Mouse (Mus musculus) cerebellum, adult 11 months (tissue): ENCODE data around the gene Prpf8.
"Not testable (repeated sequence)": the region's sequence is repeated elsewhere in the genome, so short reads cannot be mapped to it uniquely, and the experiment has no call there.

Experiments
- DNase-seq: peaks from one replicate; pipeline ENCODE4 v3.0.0; 2022

The Prpf8 gene

DNA sequence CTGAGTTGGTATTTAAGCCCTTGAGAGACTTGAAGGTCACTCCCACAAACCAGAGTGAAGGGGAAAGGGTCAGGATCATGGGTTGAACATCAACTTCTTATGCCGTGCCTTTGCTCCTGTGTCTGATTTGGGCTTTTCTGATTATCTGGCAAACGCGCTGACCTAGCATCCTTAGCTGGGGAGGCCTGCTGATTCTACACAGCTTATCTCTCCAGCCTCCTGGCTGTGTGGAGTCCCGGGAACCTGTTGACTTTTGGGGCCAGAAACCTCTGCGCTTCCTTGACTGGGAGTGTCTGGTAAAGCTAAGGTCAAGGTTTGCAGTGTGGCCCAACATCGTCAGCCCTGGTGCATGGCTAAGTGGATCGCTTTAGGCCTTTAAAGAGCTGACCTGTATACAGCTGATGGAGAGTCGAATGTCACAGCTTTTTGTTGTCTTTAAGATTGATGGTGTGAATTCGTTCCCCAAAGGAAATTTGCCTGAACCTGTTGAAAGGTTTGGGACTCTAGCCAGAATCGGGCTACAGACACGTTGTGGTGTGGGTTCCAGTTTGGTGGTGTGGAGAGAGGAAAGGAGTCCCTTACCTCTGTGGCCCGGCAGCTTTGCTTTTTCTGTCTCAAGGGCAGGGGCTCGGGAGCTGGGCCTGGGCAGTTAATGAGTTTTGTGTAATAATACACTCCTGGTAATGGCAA lies 48.6 kb downstream of the Prpf8 start:
- DNase-seq = no peak

DNA sequence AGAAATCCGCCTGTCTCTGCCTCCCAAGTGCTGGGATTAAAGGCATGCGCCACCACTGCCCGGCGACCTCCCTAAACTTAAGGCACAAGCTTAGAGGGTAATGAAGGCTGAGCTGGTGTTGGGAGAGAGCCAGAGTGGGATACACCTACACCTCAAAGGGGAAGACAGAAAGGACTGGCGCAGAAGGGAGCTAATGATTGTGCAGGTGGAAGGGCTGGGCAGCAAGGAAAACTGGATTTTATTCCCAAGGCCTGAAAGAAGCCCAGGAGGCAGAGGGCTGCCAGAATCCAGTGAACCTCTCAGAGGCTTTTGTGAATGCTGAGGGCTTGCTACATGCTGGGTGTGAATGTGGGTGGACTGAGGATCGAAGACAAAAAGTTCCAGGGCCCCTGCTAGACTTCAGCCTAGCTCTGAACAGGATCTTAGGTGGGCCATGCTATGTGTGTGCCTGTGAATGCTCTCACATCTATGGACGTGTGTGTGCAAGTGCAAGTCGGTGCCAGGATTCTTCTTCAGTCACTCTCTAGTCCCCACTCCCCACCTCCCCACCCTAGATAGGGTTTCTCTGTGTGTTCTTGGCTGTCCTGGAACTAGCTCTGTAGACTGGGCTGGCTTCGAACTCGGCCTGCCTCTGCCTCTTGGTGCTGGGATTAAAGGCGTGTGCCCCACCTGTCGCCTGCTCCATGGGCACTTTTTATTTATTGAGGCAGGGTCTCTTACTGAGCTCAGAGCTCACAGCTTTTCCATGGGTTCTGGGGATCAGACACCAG lies 49.8 kb downstream of the Prpf8 start:
- no peak for DNase-seq

DNA sequence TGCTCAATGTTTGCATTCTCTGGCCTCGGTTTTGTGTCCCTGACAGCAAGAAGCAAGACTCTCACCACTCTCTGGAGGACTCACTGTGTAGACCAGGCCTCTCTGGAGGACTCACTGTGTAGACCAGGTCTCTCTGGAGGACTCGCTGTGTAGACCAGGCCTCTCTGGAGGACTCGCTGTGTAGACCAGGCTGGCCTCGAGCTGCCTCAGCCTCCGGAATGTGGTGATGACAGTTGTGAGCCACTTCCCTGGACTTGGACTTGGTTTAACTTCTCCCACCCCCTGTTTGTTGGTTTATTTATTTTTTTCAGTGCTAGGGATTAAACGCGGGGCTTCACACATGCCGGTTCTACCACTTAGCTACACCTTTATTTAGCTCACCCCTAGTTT lies 50.4 kb downstream of the Prpf8 start:
- no peak for DNase-seq

DNA sequence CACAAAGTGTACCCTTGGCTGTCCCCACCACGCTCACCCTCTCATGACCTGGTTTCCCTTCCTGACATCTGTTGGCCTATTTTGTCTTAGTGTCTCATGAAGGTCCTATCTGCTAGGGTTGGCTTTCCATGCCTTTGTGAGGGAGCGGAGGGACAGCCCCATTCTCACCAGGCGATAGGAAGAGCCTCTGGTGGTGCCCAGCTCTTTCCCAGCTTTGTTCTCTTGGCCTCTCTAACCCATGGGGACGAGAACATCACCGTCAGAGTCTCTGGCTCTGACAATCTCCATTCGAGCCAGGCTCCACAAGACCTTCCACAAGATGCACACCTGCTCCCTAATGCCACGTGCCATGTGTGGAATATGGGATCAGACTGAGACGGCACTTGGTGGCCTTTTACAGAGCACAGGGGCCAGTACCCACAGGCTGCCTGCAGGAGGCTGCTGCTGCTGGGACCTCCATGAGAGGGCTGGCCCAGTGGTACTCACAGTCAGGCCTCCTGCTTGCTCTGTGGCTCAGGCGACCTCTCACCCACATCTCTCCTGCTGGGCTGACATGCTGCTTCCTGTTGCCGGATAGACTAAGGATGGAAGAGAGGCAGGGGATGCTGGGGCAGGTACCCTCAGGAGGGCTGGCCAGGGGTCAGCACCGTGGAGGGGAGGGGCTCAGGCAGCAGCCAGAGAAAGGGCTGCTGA lies 51.0 kb downstream of the Prpf8 start:
- no peak for DNase-seq

DNA sequence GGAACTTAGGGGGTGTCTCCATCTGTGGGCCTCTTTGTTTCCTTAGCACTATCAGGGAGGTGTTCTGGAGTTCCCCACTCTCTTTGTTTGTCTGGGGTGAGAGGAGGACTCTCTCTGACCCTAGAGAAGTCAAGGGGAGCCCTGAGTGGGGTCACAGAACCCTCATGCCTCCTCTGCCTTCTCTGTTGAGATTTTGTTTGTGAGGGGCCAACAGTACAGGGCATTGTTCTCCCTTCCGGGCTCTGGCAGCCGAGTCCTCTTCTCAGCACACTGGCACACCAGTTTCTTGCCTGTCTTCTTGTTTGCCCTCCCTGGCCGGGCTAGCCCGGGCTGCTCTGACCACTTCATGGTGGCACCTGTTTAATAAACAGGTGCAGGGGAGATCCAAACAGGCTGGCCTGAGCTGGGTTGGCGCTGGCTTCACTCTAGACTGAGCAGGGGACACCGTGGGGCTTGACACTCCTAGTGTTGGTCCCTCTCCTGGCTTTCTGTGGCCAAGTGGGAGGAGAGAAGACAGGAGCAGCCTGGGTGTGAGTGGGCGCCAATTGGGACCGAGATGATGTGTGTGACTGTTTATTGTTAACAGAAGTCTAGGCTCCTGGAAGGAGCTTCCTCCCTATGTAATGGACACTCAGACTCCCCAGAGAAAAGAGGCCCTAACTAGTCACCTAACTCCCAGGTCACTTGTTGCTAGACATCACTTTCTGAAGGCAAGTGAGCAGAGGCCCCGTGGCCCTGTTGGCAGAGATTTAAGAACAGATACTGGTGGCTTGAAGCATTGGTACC lies 51.8 kb downstream of the Prpf8 start:
- no peak for DNase-seq

DNA sequence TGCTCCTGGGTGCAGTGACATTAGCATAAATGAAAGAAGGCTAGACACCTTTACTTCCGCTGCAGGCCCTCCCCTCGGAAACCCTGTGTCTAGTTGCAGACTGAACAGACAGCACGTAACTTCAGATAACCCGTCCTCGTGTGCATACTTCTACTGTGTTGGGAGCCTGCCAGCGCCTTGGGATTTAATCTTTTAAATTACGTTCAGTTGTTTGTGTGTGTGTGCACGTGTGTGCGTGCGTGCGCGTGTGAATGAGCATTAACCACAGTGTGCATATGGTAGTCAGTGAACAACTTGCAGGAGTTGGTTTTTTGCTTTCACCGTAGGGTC lies 52.3 kb downstream of the Prpf8 start:
- no peak for DNase-seq

DNA sequence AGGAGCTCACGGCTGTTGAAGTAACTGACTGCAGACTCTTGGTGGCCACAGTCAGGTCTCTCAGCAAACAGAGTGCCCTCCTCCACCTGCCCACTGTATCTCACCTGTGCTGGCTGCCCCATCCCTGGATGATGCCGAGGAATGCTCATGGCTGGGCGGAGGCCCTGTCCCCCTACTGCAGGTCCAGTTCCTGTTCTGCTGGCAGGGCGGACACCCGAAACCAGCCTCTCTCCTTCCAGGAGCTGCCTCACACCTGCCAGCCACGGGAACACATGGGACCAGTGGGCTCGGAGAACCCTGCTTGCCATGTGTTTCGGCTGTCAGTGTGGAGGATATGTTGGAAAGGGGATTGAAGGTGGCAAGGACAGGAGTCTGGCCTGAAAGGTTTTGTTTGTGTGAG lies 53.6 kb downstream of the Prpf8 start:
- no peak for DNase-seq

DNA sequence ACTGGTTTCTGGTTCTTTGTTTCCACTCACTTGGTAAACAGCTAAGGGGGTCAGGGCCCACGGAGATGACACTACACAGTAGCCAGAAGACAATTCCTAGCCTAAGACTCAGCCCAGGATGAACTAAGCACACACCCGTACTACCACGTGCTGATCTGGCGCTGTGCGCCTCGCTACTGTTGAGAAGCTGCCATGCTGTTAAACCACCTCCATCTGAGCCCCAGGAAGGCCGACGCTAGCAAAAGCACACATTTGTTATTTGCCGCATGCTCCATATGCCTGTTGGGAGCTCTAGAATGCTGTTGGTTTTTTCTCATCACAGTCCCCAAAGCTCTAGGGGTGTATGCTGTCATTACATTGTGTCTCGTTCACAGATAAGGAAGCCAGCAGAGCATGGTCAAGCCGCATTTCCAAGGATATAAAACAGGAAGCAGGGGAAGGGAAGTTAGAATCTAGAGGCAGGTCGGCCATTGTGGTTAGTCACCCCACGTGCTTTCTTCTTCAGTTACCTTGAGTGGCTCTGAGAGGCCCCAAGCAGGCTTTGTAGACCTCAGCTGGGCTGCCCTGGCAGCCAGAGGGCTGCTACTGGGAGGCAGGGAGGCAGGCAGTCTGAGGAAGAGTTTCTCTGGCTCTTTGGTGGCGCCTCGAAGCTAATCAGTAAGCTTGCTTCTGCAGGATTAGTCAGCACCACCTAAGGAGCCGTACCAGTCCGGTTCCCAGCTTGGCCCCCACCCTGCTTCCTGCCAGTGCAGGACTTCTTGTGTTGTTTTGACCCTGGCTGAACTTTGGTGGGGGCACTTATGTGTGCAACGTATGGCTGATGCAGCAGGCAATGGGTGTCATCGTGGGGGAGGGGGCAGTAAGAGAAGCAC lies 54.3 kb downstream of the Prpf8 start:
- DNase-seq = no peak

DNA sequence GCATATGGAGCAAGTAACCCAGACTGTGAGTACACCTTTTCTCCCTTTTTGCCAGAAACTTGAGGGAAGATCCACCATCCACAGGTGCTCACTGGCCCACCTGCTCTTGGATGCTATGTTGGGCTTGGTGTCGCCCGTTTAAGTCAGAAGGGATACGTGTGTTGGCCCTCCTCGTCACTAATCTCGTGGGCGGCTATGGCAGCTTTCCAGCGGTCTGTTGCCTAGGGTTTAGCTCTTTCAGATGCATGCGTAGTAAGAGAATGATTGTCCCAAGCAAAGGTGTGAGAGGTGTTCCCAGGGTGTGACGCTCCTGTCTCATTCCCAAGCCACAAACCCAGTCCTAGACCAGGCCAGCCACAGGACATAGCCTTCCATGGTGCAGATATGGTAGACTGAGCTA lies 58.1 kb downstream of the Prpf8 start:
- no peak for DNase-seq

DNA sequence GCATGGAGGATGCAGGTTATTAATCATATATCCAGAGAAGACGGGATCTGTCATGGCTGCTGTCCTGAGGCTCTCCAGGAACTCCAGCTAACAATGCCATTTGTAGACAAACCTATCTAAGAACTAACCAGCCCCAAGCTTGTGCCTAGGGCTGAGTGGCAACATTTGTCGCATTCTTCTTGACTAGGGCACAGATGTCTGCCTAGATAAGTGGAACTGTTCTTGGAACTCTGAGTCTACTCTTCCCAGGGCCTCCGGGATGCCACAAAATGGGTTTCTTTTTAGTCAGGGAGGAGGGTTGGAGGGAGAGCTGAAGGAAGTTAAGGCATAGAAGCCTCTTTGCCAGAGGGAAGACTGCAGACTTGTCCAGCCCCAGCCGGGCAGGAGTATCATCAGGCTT lies 59.4 kb downstream of the Prpf8 start:
- DNase-seq = no peak

DNA sequence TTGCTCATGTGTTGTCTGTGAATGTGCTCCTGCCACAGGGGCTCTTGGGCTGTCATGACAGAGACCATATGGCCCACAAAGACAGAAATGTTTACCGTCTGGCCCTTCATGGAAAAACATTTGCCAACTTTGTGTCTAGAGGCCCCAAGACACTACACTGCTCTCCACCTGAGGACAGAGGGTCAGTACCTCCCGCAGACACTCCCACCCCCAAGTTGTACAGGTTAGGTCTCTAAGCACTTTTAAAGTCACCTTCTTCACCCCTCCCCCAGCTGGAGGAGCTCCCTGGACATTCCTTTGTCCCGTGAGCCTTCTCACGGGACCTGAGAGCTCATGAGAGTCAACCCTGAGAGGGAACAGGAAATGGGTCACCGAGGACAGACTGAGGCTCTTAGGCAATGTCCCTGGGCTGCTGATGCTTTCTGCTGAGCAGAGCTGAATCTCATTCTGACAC lies 63.1 kb downstream of the Prpf8 start:
- DNase-seq = no peak

DNA sequence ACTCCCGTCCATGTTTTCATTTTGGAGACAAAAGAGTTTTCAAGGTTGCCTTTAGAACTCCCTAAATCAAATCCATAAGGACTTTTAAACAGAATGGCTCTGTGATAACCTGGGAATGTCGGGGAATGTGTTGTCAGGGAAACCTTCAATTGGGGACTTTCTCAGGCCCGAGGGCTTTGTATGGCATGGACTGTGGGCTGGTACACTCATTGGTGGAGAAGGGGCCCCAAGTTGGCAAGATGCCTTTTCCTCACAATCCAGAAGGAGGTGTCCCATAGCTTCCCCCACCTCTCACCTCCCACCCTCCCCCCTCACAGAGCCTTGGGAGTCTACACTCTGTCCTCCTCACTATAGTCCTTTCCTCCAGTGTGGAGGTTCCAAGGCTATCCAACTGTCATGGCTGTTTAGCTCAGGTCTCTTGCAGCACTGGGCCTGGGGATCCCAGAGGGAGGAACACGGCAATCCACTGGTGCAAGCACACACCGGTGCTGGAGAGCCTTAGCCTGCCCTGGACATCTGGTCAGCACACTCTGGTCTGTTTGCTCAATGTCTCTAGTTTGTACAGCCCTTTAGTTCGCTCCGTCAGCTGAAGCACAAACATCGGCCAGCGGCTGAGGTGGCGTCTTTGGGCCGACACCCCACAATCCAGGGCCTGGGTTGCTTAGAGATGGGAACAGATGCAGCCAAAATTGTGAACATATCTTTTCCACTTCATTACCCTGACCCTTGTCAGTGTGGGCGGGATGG lies 63.8 kb downstream of the Prpf8 start:
- peak; percentile 19 for DNase-seq

DNA sequence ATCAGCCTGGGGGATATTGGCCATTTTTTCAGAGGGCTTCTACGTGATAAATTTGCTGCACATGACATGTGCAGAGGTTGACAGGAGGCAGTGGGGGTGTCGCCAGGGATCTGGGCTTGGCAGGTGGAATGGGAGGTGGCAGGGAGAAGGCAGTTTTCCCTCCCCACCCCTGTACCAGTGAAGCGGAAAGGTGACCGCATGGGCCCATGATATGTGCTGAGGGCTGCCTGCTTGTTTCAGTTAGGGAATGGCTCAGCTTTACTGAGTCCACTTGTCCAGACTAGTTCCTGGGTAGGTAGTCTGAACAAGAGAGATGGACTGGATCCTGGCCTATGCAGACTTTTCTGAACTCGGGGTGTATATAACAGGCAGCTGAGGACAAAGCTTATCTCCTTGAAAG lies 64.7 kb downstream of the Prpf8 start:
- peak; percentile 26 for DNase-seq

DNA sequence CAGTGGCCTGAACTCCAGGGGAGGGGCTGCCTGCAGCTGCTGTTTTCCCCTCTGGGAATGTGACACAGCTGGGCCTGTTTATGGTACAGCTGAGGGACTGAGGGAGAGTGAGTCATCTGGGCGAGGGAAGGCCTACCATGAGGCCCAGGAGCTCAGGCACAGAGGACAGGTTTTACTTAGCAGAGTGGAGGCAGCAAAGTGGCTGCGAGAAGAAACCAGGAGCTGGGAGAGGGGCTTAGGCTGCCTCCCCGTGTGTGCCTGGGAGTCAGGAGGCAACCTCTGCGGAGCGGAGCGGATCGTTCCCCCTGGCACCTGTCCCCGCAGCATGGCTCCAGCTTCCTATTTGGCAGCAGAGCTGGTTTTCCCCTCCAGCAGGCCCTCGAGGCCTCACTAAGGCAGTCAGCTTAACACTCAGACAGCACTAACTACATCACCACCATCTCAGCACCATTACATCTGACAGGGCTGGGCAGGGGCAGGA lies 65.4 kb downstream of the Prpf8 start:
- DNase-seq = peak; percentile 78

DNA sequence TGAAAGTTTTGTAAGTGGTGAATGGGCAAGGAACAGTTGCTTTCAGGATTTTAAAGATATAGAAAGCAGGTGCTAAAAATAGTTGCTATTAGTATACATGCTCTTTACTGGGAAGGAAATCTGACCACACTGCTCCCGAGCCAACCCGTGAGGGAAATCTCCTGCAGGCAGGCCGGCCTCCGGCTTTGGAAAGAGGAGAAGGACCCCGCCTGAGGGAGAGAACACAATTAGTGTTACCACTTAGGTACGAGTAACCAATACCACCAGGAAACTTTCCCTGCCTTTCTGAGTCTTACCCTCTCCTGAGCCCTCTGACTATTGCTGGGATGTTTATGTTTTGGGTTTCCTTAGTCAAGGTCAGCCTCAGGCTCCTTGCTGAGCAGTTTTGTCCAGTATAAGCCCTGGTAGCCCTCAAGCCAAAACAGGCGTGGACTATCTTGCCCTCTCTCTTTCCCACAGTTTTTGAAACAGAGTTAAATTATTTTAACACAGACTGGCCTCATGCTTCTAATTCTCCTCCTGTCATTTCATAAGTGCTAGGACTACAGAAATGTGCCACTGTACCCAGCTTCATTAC lies 66.4 kb downstream of the Prpf8 start:
- no peak for DNase-seq

DNA sequence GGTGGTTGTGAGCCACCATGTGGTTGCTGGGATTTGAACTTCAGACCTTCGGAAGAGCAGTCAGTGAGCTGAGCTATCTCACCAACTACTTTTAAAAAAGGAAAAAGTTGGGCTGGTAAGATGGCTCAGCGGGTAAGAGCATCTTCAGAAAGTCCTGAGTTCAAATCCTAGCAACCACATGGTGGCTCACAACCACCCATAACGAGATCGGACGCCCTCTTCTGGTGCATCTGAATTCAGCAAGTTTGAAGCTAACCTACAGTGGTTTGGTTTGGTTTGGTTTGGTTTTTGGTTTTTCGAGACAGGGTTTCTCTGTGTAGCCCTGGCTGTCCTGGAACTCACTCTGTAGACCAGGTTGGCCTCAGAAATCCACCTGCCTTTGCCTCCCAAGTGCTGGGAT lies 69.4 kb downstream of the Prpf8 start:
- not testable (repeated sequence) for DNase-seq

DNA sequence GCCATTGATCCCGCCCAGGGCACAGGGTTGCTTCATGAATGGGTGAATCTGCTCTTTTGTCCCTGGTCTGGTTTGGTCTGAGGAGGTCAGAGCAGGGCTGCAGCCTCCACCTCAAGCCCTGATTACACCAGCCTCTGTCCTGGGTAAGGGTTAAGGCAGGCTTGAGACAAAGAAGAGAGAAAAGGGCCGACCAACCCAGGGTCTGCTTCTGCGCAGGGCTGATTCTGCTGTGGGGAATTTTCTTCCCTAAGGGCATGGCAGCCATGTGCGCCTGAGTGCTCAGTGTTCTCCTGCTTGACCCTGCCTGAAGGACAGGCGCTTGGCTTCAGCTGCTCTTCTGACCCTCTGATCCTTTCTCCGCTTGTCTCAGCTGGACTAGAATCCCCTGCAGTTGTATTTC lies 70.5 kb downstream of the Prpf8 start:
- DNase-seq = no peak

DNA sequence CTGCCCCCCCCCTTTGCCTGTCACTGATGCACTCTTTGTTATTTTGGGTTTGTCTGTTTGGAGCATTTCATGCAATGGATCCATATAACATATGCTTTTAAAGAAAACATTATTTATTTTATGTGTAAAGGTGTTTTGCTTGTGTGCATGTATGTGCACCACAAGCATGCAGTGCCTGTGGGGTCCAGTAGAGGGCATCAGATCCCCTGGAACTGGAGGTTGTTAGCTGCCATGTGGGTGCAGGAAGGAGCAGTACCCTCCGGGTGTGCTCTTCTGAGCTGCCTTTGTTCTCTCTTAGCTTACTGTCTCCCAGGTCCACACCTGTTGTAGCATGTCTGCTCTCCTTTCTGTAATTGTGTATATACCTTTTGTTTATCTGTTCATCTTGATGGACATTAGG lies 71.5 kb downstream of the Prpf8 start:
- no peak for DNase-seq
